Mouse (Mus musculus) c-Kit-positive CD71-negative TER-119-negative erythroid progenitor cells, embryonic 14.5 days (primary cell): ENCODE data around the gene Ubac2.

Source experiments
- DNase-seq: peaks from one replicate; pipeline ENCODE4 v3.0.0-alpha.2; 2013; ENCODE audit warnings: low read depth

Ubac2 gene

DNA sequence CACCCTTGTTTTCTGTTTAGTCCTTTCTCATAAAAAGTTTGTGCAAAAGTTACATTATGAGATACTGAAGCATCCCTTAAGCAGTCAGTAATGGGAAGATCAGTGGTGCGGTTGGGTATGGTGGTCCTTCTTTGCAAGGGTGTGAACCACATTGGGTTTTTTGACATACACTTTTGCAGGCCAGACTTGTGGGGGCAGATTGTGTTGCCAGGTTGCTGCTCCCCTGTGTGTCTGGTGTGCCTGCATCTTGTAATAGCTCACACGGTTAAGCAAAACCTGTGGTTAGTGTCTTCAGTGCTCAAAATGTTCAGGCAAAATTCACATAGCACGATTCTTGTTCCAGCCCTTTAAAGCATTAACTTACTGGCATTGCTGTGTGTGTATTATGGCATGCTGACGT lies 16.9 kb downstream of the Ubac2 start:
- no peak for DNase-seq

- no peak for DNase-seq
These were observed 18.0 kb downstream of the Ubac2 start for GRCm38 (mm10) chr14:121896126-121897090.

- no peak for DNase-seq
These were observed 19.4 kb downstream of the Ubac2 start for GRCm38 (mm10) chr14:121897773-121898172.

- no peak for DNase-seq
These were observed 20.1 kb downstream of the Ubac2 start for GRCm38 (mm10) chr14:121898509-121898908.

GRCm38 (mm10) chr14:121899071-121899470 lies 20.7 kb downstream of the Ubac2 start:
- no peak for DNase-seq

DNA sequence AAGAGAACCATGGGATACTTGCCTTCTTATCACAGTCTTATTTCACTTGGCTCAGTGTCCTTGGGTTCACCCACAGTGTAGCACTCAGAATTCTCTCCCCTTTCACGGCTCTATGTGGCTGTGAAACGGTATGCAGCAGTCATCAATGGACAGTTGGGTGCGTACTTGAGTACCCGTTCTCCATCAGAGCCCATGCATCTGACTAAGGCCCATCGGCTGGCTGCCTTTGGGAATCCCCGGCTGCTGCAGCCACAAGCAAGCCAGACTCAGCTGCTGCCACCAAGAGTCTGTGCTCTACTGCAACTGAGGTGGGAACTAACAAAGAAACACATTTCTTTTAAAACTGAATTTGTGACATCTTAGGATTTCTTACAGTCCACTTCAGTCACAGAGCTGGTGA lies 23.1 kb downstream of the Ubac2 start:
- no peak for DNase-seq

- DNase-seq = no peak
These were observed 25.0 kb downstream of the Ubac2 start for GRCm38 (mm10) chr14:121903381-121903876.

DNA sequence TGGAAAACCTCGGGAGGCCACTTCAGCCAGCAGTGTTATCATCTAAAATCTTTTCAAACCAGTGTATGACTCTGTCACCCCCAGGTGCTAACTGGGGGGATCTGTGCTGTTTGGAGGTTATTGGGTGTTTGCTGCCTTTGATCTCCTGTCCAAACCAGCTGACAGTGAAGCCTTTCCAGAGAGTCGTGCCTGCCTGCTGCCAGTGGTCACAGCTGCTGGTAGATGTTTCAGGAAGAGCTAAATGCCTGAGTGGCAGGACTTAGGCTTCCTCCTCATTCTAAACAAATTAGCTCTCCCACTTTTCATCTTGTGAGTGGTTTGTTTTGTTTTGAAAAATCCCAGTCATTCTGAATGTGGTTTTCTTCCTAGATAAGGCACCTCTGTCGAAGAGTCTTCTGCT lies 26.3 kb downstream of the Ubac2 start:
- no peak for DNase-seq

GRCm38 (mm10) chr14:121906341-121906991 lies 28.0 kb downstream of the Ubac2 start:
- peak; percentile 35 for DNase-seq

DNA sequence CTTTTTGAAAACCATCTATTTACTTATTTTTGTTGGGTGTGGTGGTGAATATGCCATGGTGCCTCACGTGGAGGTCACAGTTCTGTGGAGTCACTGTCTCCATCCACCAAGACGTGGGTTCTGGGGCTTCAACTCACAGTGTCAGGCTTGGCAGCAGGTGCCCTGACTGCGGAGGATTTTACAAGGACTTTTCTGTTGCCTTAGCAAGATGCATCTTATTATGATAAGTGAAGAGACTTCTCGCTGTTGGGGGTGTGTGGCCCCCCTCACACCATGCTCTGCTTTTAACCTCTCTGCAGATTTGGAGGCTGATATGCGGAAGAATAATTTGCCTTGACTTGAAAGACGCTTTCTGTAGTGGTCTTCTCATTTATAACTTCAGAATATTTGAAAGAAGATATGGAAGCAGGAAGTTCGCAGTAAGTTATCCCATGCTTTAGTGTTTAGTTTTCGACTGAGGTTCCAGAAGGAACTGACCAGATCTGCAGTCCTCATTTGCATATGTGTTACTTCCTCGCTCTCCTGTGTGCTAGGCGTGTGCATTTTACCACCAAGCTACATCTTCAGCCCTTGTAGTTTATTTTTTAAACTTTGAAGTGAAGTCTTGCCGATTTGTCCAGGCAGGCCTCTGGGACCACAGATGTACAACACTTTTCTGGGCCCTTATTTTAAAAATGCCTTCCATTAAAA lies 28.7 kb downstream of the Ubac2 start:
- no peak for DNase-seq

GRCm38 (mm10) chr14:121909868-121910267 lies 31.4 kb downstream of the Ubac2 start:
- DNase-seq = no peak

GRCm38 (mm10) chr14:121912501-121912900 lies 34.1 kb downstream of the Ubac2 start:
- no peak for DNase-seq

GRCm38 (mm10) chr14:121915143-121915542 lies 36.7 kb downstream of the Ubac2 start:
- no peak for DNase-seq

DNA sequence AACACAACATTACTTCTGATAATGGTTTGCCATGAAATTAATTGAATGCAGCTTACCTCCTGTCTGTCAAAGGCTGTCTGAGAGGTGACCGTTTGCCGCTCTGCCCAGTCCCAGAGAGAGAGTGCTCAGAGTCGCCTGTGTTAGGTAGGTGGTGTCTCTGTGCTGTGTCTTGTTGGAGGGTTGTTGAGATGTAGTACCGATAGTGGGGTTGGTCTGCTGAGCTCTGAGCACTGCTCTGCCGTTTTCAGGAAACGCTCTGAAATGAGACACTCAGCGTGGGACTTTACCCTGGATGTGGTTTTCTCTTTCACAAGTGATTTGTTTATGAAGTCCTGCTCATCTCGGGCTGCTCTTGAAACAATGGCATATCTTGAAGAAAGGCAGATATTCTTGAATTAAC lies 37.2 kb downstream of the Ubac2 start, which contains the start of gene Gpr18:
Gene Gpr18 (minus strand): TSS at position 161 of the 400 bp plus-strand sequence.
- DNase-seq = no peak

GRCm38 (mm10) chr14:121916311-121917094 lies 38.1 kb downstream of the Ubac2 start:
- no peak for DNase-seq

DNA sequence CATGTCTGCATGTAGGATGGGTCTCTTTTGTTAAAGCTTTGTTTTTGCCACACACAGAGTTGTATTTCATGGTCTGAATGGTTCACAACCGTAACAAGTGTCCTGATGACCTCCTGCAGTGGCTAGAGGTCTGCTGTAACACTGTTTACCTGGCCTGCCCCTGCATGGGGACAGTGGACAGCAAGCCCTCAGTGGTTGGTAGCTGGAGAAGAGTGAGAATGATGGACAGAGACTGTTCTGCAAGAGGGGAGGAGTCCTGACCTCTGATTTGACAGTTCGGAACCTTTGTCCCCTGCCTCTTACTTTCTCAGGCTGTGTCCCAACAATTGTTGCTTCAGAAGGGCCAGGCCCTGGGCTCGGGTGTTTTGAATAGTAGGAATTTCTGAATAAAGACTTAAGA lies 39.8 kb downstream of the Ubac2 start:
- no peak for DNase-seq

DNA sequence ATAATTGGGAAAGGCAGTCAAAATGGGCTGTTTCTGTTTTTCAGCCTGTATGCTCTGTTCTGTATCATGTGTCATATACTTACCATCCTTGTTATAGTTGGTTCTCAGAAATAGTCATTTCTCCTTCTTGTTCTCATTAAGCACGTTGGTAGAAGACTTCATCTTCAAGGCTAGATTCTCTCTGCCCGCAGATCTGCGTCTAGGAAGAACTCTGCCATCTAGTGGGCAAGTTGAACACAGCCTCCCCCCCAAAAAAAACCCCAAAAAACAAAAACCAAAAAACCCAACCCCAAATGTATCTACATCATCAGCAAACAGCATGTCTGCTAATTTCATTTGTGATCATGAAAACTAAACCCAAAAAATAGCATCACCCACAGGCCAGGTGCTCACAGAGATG lies 41.3 kb downstream of the Ubac2 start:
- no peak for DNase-seq

DNA sequence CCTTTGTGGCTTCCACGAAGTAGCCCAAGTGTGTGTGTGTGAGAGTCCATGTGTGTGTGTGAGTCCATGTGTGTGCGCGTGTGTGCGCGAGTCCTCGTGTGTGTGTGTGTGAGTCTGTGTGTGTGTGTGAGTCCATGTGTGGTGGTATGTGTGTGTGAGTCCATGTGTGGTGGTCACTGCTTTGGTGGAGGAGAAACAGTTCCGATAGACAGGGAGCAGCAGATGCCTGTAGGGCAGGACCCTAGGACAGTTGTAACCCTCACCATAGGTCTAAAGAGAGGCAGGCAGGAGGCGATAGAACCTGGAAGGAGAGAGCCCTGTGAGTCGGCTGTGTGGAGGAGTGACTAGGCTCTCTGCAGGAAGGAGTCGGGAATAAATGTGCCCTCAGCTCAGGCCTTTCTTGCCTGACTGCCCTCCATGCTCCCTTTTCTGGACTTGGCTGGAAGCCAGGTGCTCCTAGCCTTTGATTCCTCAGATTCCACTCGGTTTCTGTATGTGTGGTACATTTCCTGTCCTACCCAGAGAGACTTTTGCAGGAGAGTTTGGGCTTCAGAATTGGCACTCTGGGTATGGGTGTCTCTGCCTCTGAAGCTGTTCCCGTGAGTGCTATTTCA lies 42.2 kb downstream of the Ubac2 start:
- DNase-seq = no peak

DNA sequence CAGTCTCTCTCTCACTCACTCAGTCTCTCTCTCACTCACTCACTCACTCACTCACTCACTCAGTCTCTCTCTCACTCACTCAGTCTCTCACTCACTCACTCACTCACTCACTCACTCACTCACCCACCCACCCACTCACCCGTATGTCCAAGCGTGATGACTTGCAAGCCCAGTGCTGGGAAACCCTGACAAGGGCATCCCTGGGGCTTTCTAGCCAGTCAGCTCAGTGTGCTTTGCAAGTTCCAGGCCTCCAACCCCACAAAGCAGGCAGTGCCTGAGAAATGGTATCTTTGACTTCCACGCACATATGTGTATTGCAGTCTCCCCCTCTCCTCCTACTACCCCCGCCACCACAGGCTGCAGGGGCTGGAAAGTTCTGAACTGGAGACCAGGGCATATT lies 43.6 kb downstream of the Ubac2 start:
- no peak for DNase-seq

DNA sequence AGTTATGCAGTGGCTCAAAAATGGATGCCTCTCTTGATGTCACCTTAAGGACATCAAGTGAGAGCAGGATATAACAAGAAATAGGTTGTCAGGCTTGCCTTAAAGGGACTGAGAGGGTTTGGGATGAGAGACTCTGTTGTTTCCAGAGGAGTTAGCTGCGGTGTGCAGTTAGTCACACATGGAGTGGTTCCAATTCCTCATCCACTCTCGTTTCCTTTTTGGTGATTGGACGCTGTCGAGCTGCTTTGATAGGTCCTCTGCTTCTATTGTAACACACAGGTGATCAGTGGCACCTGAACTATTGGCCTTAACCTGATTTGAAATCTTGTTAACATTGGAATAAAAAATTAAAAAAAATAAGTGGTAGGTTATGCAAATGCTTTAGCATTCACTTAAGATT lies 44.3 kb downstream of the Ubac2 start:
- no peak for DNase-seq

DNA sequence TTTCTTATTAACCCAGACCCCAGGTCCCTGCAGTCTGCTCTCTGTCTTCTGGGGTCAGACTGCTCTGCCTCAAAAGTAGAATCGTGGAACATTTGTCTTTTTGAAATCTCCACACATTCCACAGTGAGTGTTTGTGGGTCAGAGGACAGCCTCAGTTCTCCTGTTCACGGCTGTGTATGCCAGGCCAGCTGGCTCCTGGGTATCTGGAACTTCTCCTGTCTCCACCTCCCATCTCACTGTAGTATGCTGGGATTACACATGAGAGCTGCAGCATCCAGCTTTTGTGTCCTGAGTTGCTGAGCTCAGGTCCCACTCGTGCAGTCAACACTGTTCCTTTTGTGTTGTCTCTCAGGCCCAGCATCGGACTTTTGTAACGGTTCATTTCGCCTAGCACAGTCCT lies 46.5 kb downstream of the Ubac2 start:
- no peak for DNase-seq
